10 mouse cellular contexts compared by ENCODE assay signal in the genomic region with DNA sequence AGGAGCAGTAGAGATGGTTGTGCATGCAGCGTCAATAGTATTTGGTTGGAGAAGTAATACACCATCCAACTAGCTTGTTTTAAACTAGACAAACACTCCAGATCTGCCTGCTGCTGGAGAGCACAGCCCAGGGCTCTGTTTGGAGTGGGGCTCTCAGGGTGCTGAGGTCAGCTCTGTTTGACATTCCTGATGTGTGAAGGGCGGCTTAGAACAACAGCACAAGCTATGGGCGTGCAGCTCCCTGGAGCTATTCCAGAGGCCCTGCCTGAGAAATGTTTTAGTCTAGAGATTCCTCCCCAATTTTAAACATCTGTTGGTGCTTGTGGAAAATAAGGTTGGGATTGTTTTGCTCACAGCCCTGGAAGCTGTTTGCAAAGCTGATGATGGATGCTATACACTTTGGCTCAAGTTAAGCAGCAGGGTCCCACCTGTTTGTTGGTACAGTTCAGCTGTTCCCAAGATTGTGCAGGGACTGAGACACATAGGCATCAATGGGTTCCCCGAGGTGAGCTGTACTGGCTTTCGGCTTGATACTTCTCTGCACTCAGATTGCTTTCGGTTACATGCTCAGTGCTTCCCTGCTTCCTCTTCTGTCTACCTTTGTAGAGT. TPM values are rescaled to one million over a fixed set of nuclear protein-coding genes. Genes with fewer than 3 reads are reported as not detected.
DNase-seq lines count a peak whose midpoint lies in the region; ATAC-seq and TF ChIP-seq lines count a peak whose summit lies in the region.
"Had no signal": no experiment of that assay in that cellular context is flagged by ENCODE, and none has a peak within 500 bp of the region (broad histone marks: within the 10 kb centered on the region; RNA-seq: fewer than 3 reads in every experiment).

No protein-coding gene starts in this region.

- H3K9ac ChIP-seq in heart, embryonic 12.5 days: no peak overlapping the region
- no peak overlapping the region for H3K9ac ChIP-seq in liver, embryonic 11.5 days (ENCODE audit: low read depth, low read length)
- no peak overlapping the region for H3K9ac ChIP-seq in stomach, postnatal 0 days (ENCODE audit: low read length)

- ATAC-seq in heart, embryonic 12.5 days (ENCODE audit: insufficient number of reproducible peaks, low FRiP score): peak; percentile 78
- no peak for ATAC-seq in liver, embryonic 11.5 days (replicated peaks; ENCODE audit: low FRiP score)
- peak; percentile 74 for ATAC-seq in stomach, postnatal 0 days (ENCODE audit: low FRiP score, low TSS enrichment)
- ATAC-seq: hindbrain, embryonic 16.5 days; Patski had no signal

- TF ChIP-seq CTCF in stomach, postnatal 0 days (IDR thresholded peaks at IDR 0.05; ENCODE audit: low read depth): no peak

- no peak overlapping the region for H3K4me3 ChIP-seq in heart, embryonic 12.5 days
- no peak overlapping the region for H3K4me3 ChIP-seq in liver, embryonic 11.5 days (ENCODE audit: low read depth, low read length)
- H3K4me3 ChIP-seq in stomach, postnatal 0 days (ENCODE audit: low read depth, low read length): no peak overlapping the region

- peak overlapping the region; percentile 25; the same call in 1 of the 2 replicates for H3K27ac ChIP-seq in heart, embryonic 12.5 days (ENCODE audit: poor library complexity, severe bottlenecking)
- H3K27ac ChIP-seq in liver, embryonic 11.5 days (ENCODE audit: low read depth, low read length): no peak overlapping the region
- peak overlapping the region; percentile 75 for H3K27ac ChIP-seq in stomach, postnatal 0 days (replicated peaks)

- H3K4me2 ChIP-seq in heart, embryonic 12.5 days: no peak overlapping the region
- no peak overlapping the region for H3K4me2 ChIP-seq in liver, embryonic 11.5 days
- no peak overlapping the region for H3K4me2 ChIP-seq in stomach, postnatal 0 days (replicated peaks; ENCODE audit: low read depth)

- peak; percentile 75 for DNase-seq in ovary, adult 18-20 months (ENCODE audit: low spot score)
- DNase-seq in ovary, postnatal 10 days (ENCODE audit: low spot score): no peak
- DNase-seq in liver, embryonic 11.5 days (ENCODE audit: low spot score): peak; percentile 30
- peak; percentile 72 for DNase-seq in stomach, postnatal 0 days (ENCODE audit: low spot score)
- no peak for DNase-seq in layer of hippocampus, postnatal 10 days (ENCODE audit: low spot score in 2 of 2)
- no peak for DNase-seq in layer of hippocampus, adult 11-12 months (ENCODE audit: low spot score)
- no peak for DNase-seq in frontal cortex, adult 2 months (ENCODE audit: extremely low spot score in 1 of 2, low spot score in 1 of 2)

- H3K27me3 ChIP-seq in heart, embryonic 12.5 days (replicated peaks): no peaks in the 10 kb centered on the region
- peaks cover 5% of the 10 kb centered on the region for H3K27me3 ChIP-seq in liver, embryonic 11.5 days (replicated peaks; ENCODE audit: control insufficient read depth, insufficient read depth, low read length)
- no peaks in the 10 kb centered on the region for H3K27me3 ChIP-seq in stomach, postnatal 0 days (ENCODE audit: control insufficient read depth, insufficient read depth, low read length)
- H3K27me3 ChIP-seq: Patski had no signal

- H3K4me1 ChIP-seq in heart, embryonic 12.5 days (replicated peaks): peaks cover 24% of the 10 kb centered on the region
- no peaks in the 10 kb centered on the region for H3K4me1 ChIP-seq in liver, embryonic 11.5 days (replicated peaks; ENCODE audit: control insufficient read depth, insufficient read depth, low read length)
- no peaks in the 10 kb centered on the region for H3K4me1 ChIP-seq in stomach, postnatal 0 days (replicated peaks; ENCODE audit: control insufficient read depth, insufficient read depth)

- TF ChIP-seq EP300 in stomach, postnatal 0 days (optimal IDR thresholded peaks at IDR 0.05): no peak

- H3K36me3 ChIP-seq in heart, embryonic 12.5 days: no peaks in the 10 kb centered on the region
- H3K36me3 ChIP-seq in liver, embryonic 11.5 days (ENCODE audit: control insufficient read depth, insufficient read depth, low read length): no peaks in the 10 kb centered on the region
- no peaks in the 10 kb centered on the region for H3K36me3 ChIP-seq in stomach, postnatal 0 days (ENCODE audit: control insufficient read depth, insufficient read depth, low read length)

- H3K9me3 ChIP-seq in heart, embryonic 12.5 days (replicated peaks): no peaks in the 10 kb centered on the region
- no peaks in the 10 kb centered on the region for H3K9me3 ChIP-seq in liver, embryonic 11.5 days (ENCODE audit: control insufficient read depth, low read length)
- H3K9me3 ChIP-seq in stomach, postnatal 0 days (ENCODE audit: control insufficient read depth, low read length): no peaks in the 10 kb centered on the region

- WGBS in heart, embryonic 12.5 days: 59% methylated on average over 6 of the region's 6 CpGs
- WGBS in liver, embryonic 11.5 days: 64% methylated on average over 6 of the region's 6 CpGs
- 17% methylated on average over 6 of the region's 6 CpGs for WGBS in stomach, postnatal 0 days

RNA-seq across cellular contexts. Expression of a gene that starts 35.4 kb away (rescaled TPM):
- polyA plus RNA-seq in heart, embryonic 12.5 days (2016; fragmentation: Nextera tagmentation; extraction: Ambion mirVana): 0.05 TPM in 1 of 2 replicates, not detected in the other
- polyA plus RNA-seq in liver, embryonic 11.5 days (2014; fragmentation: Nextera tagmentation; extraction: Ambion mirVana): not detected in 2 replicates
- polyA plus RNA-seq in stomach, postnatal 0 days (2015; fragmentation: Nextera tagmentation; extraction: Ambion mirVana): 0.05 TPM in 1 of 2 replicates, not detected in the other
- total RNA-seq in layer of hippocampus, postnatal 10 days (2021): not detected
- not detected in 2 replicates for polyA plus RNA-seq in frontal cortex, adult 2 months (2012; rRNA removed)
- polyA plus RNA-seq: hindbrain, embryonic 16.5 days; Patski had no signal

Comparison
In these comparisons a context has a peak if more than half of its experiments do, and no peak if none do; other contexts are left out.
1. DNase-seq: peak in ovary, adult 18-20 months (single experiment), liver, embryonic 11.5 days (single experiment) and stomach, postnatal 0 days (single experiment); none in ovary, postnatal 10 days (single experiment), layer of hippocampus, postnatal 10 days (0 of 2), layer of hippocampus, adult 11-12 months (single experiment) and frontal cortex, adult 2 months (0 of 2).